Mouse (Mus musculus): ENCODE data around the gene Slc44a4. TPM values are rescaled to one million over a fixed set of nuclear protein-coding genes. Genes with fewer than 3 reads are reported as not detected.

Slc44a4 gene
- polyA plus RNA-seq, 1 experiment from 2014 or later, result 3.5 TPM

DNA sequence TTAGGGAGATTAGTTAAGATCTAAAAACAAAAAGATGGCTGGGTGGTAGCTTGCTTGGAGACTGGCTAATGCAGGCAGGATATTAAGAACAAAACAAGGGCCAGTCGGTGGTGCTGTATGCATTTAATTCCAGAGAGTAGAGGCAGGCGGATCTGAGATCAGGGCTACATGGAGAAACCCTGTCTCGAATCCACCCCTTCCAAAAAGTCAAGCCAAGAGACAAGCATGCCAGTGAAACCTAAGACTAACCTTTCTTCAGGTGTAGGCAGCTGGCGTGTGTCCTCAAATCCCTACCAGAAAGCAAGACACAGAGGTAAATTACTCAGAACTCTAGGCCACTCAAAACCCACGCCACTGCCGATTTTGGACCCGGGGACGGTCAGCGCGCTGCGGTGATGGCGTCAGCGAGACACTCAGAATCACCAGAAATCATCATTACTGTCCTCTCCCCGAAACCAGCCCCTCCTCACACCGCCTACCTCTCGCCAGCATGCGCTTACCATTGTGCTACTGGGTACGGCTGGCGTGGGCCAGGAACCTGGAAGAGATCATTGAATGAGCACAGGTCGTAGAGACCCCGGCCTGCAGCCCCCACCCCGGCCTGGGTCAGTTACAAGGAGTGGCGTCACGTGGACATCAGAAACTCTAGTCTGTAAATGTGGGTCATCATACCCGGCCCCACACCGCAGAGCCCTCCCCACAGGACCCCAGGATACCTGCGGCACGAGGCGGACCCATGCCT, 37.5 kb downstream of the Slc44a4 start:
- under 1% methylated on average over 29 of the region's 29 CpGs for WGBS (ENCODE audit: insufficient replicate concordance)
- H3K27me3 ChIP-seq (ENCODE audit: insufficient read depth, low read length), result peaks cover 4% of the 10 kb centered on the region; the same call in 1 of the 2 replicates
- TF ChIP-seq EP300 (IDR thresholded peaks at IDR 0.05; ENCODE audit: low read depth), result no peak
- TF ChIP-seq CTCF (IDR thresholded peaks at IDR 0.05; ENCODE audit: low read depth), result no peak
- ATAC-seq (peak; percentile 30), DNase-seq (no peak)
- peaks cover 5% of the 10 kb centered on the region; the same call in 1 of the 2 replicates for H3K36me3 ChIP-seq (replicated peaks; ENCODE audit: insufficient read depth, low read length)
- peak overlapping the region; percentile 93 for H3K4me3 ChIP-seq (ENCODE audit: low read depth, low read length)
- peak overlapping the region; percentile 74 for H3K27ac ChIP-seq (ENCODE audit: low read depth)
- H3K4me2 ChIP-seq (ENCODE audit: low read depth, low read length), result peak overlapping the region; percentile 93
- H3K9ac ChIP-seq (replicated peaks), result peak overlapping the region; percentile 87
- H3K9me3 ChIP-seq (ENCODE audit: low read length), result no peaks in the 10 kb centered on the region
- peaks cover 8% of the 10 kb centered on the region for H3K4me1 ChIP-seq (ENCODE audit: insufficient read depth)

DNA sequence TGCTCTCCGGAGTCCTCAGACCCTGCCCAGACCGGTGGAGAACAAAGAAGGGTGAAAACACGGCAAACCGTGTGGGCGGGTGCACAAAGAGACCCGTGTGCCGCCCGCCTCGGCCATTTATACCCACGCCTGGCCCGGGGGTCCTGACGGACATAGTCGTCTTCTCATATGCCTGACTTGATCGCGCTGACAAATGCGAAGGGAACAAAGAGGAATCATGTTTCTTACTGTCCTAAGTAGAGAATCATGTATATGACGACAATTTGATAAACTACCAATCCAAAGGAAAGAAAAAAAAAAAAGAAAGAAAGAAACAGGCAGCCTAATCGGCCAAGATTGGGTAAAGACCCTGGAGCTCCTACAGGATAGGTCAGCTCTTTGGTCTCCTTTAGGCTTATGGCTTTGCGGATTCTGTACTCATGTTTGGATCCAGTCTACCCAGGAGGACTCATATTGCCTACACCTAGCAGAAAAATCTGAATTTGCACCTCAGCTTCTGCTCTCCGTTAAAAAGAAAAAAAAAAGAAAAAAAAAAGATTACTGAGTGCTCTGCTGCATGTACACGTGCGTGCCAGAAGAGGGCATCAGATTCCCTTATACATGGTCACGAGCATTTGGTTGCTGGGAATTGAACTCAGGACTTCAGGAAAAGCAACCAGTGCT, 38.2 kb downstream of the Slc44a4 start:
- TF ChIP-seq CTCF (IDR thresholded peaks at IDR 0.05; ENCODE audit: low read depth) (peak; percentile 85), EP300 (IDR thresholded peaks at IDR 0.05; ENCODE audit: low read depth) (peak; percentile 92)
- Histone ChIP-seq H3K27ac (ENCODE audit: low read depth) (peak overlapping the region; percentile 74), H3K36me3 (replicated peaks; ENCODE audit: insufficient read depth, low read length) (peaks cover 5% of the 10 kb centered on the region; the same call in 1 of the 2 replicates), H3K9me3 (ENCODE audit: low read length) (no peaks in the 10 kb centered on the region), H3K27me3 (ENCODE audit: insufficient read depth, low read length) (peaks cover 6% of the 10 kb centered on the region; the same call in 1 of the 2 replicates), H3K4me3 (ENCODE audit: low read depth, low read length) (peak overlapping the region; percentile 93), H3K9ac (replicated peaks) (peak overlapping the region; percentile 87), H3K4me2 (ENCODE audit: low read depth, low read length) (peak overlapping the region; percentile 93), H3K4me1 (ENCODE audit: insufficient read depth) (peaks cover 8% of the 10 kb centered on the region)
- WGBS (ENCODE audit: insufficient replicate concordance), result under 1% methylated on average over 23 of the region's 23 CpGs
- ATAC-seq (peak; percentile 76), DNase-seq (peak; percentile 85)

DNA sequence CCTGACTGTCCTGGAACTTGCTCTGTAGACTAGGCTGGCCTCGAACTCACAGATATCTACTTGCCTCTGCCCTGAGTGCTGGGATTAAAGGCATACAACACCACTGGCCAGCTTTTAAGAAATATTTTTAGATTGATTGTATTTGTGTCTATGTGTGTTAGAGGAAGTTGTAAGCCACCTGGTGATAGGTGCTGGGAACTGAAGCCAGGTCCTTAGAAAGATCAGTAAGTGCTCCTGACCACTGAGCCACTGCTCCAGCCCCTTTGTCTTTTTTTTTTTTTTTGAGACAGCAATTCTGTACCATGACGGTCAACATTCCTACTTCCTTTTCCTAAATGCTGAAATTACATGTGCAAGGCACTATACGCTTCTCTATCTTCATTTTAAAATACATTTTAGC, 39.0 kb downstream of the Slc44a4 start:
- ATAC-seq, result no peak
- peaks cover 5% of the 10 kb centered on the region; the same call in 1 of the 2 replicates for H3K36me3 ChIP-seq (replicated peaks; ENCODE audit: insufficient read depth, low read length)
- H3K9ac ChIP-seq (replicated peaks), result 0 out of 2 replicates have a peak overlapping the region, but pooled peaks have one; percentile 87
- H3K4me3 ChIP-seq (ENCODE audit: low read depth, low read length), result no peak overlapping the region
- no peak overlapping the region for H3K4me2 ChIP-seq (ENCODE audit: low read depth, low read length)
- H3K9me3 ChIP-seq (ENCODE audit: low read length), result no peaks in the 10 kb centered on the region
- no peak for DNase-seq
- H3K4me1 ChIP-seq (ENCODE audit: insufficient read depth), result peaks cover 8% of the 10 kb centered on the region
- H3K27me3 ChIP-seq (ENCODE audit: insufficient read depth, low read length), result peaks cover 6% of the 10 kb centered on the region; the same call in 1 of the 2 replicates
- no peak overlapping the region for H3K27ac ChIP-seq (ENCODE audit: low read depth)
- 71% methylated on average over 3 of the region's 3 CpGs for WGBS (ENCODE audit: insufficient replicate concordance)
- TF ChIP-seq EP300 (IDR thresholded peaks at IDR 0.05; ENCODE audit: low read depth), result no peak
- no peak for TF ChIP-seq CTCF (IDR thresholded peaks at IDR 0.05; ENCODE audit: low read depth)

DNA sequence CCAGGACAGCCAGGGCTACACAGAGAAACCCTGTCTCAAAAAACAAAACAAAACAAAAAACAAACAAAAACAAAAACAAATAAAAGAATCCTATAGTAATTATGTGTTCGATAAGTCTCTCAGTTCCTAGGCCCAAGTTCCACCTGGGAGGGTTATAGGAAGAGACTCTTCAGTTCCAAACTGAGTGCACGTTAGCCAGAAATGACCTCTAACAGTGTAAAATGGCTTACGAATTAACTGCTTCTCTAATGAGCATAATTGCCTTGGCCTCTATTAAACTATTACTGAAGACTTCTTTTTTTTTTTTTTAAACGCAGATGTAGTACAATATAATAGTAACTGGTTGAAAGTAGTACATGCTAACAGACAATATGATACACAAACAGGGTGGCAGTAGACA, 39.6 kb downstream of the Slc44a4 start:
- Histone ChIP-seq H3K36me3 (replicated peaks; ENCODE audit: insufficient read depth, low read length) (peaks cover 5% of the 10 kb centered on the region; the same call in 1 of the 2 replicates), H3K27me3 (ENCODE audit: insufficient read depth, low read length) (peaks cover 6% of the 10 kb centered on the region; the same call in 1 of the 2 replicates), H3K4me2 (ENCODE audit: low read depth, low read length) (no peak overlapping the region), H3K9me3 (ENCODE audit: low read length) (no peaks in the 10 kb centered on the region), H3K9ac (replicated peaks) (no peak overlapping the region), H3K4me3 (ENCODE audit: low read depth, low read length) (no peak overlapping the region), H3K4me1 (ENCODE audit: insufficient read depth) (peaks cover 8% of the 10 kb centered on the region), H3K27ac (ENCODE audit: low read depth) (no peak overlapping the region)
- no peak for ATAC-seq
- TF ChIP-seq EP300 (IDR thresholded peaks at IDR 0.05; ENCODE audit: low read depth) (no peak), CTCF (IDR thresholded peaks at IDR 0.05; ENCODE audit: low read depth) (no peak)
- WGBS (ENCODE audit: insufficient replicate concordance), result 88% methylated on average over 4 of the region's 4 CpGs
- no peak for DNase-seq

DNA sequence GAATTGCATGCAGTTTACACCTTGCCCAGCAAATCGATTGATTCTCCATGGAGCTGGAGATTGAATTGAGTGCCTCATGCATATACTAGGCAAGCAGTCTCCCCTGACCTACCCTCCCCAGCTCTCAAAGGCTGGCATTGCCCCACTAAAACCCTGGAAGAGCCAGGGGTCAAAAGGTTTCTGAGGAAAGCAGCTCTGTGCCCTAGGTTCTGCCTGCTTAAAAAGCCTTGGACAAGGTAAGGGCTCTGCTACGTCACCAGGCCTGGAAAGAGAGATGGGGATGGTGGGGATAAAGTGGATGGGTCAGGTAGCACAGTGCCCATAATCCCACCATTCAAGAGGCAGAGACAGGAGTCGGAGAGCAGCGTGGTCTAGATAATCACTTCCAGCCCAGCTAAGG, 40.6 kb downstream of the Slc44a4 start:
- Histone ChIP-seq H3K4me2 (ENCODE audit: low read depth, low read length) (no peak overlapping the region), H3K36me3 (replicated peaks; ENCODE audit: insufficient read depth, low read length) (peaks cover 2% of the 10 kb centered on the region; the same call in 1 of the 2 replicates), H3K9ac (replicated peaks) (no peak overlapping the region), H3K4me3 (ENCODE audit: low read depth, low read length) (no peak overlapping the region), H3K27me3 (ENCODE audit: insufficient read depth, low read length) (peaks cover 6% of the 10 kb centered on the region; the same call in 1 of the 2 replicates), H3K4me1 (ENCODE audit: insufficient read depth) (peaks cover 11% of the 10 kb centered on the region), H3K27ac (ENCODE audit: low read depth) (no peak overlapping the region), H3K9me3 (ENCODE audit: low read length) (no peaks in the 10 kb centered on the region)
- ATAC-seq (no peak), DNase-seq (no peak)
- TF ChIP-seq EP300 (IDR thresholded peaks at IDR 0.05; ENCODE audit: low read depth) (no peak), CTCF (IDR thresholded peaks at IDR 0.05; ENCODE audit: low read depth) (no peak)
- WGBS (ENCODE audit: insufficient replicate concordance), result 73% methylated on average over 4 of the region's 4 CpGs

DNA sequence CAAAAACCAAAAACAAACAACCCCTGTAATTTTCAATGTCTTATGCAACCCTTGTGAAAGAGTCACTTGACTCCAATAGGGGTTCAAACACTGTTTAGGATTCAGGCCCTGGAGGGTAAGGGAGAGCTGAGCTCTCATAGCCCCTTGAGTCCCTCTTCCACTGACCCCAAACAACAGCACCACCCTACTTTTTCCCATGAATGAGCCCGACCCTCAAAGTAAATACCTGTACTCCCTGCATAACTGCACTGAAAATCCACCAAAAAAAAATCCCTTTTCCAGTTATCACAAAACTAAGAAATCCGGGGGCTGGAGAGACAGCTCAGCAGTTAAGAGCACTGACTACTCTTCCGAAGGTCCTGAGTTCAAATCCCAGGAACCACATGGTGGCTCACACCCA, 41.6 kb downstream of the Slc44a4 start:
- Histone ChIP-seq H3K27ac (ENCODE audit: low read depth) (no peak overlapping the region), H3K27me3 (ENCODE audit: insufficient read depth, low read length) (peaks cover 6% of the 10 kb centered on the region; the same call in 1 of the 2 replicates), H3K36me3 (replicated peaks; ENCODE audit: insufficient read depth, low read length) (0 out of 2 replicates have a peak, but pooled peaks cover 2% of the 10 kb centered on the region), H3K4me1 (ENCODE audit: insufficient read depth) (peaks cover 11% of the 10 kb centered on the region), H3K9ac (replicated peaks) (no peak overlapping the region), H3K4me3 (ENCODE audit: low read depth, low read length) (no peak overlapping the region), H3K4me2 (ENCODE audit: low read depth, low read length) (no peak overlapping the region), H3K9me3 (ENCODE audit: low read length) (no peaks in the 10 kb centered on the region)
- ATAC-seq (no peak), DNase-seq (no peak)
- 76% methylated on average over 3 of the region's 3 CpGs for WGBS (ENCODE audit: insufficient replicate concordance)
- TF ChIP-seq EP300 (IDR thresholded peaks at IDR 0.05; ENCODE audit: low read depth), result no peak
- no peak for TF ChIP-seq CTCF (IDR thresholded peaks at IDR 0.05; ENCODE audit: low read depth)

Data from liver, postnatal 0 days (tissue).